21 mouse cellular contexts compared by ENCODE assay signal in genomic region chr8:89219156-89219555, GRCm38 (mm10).
DNase-seq lines count a peak whose midpoint lies in the region; ATAC-seq and TF ChIP-seq lines count a peak whose summit lies in the region.
"Had no signal": no experiment of that assay in that cellular context is flagged by ENCODE, and none has a peak within 500 bp of the region (broad histone marks: within the 10 kb centered on the region; RNA-seq: fewer than 3 reads in every experiment).

No protein-coding gene starts in this region.

- 0 out of 2 replicates have a peak, but pooled peaks cover 2% of the 10 kb centered on the region for H3K4me1 ChIP-seq in liver, adult 2 months (ENCODE audit: control insufficient read depth, insufficient read depth, low read length)
- H3K4me1 ChIP-seq in liver, postnatal 0 days (ENCODE audit: insufficient read depth) = peaks cover 8% of the 10 kb centered on the region
- H3K4me1 ChIP-seq in midbrain, embryonic 11.5 days (ENCODE audit: control insufficient read depth, insufficient read depth, low read length) = no peaks in the 10 kb centered on the region
- no peaks in the 10 kb centered on the region for H3K4me1 ChIP-seq in midbrain, embryonic 16.5 days (ENCODE audit: control insufficient read depth, insufficient read depth, low read length)

- WGBS in liver, adult 2 months = 46% methylated on average over 7 of the region's 7 CpGs
- 62% methylated on average over 7 of the region's 7 CpGs for WGBS in liver, postnatal 0 days (ENCODE audit: insufficient replicate concordance)
- WGBS in midbrain, embryonic 11.5 days = 88% methylated on average over 7 of the region's 7 CpGs
- WGBS in midbrain, embryonic 16.5 days = 92% methylated on average over 7 of the region's 7 CpGs

- H3K27ac ChIP-seq in liver, adult 2 months (replicated peaks; ENCODE audit: insufficient read depth, low read depth, low read length) = no peak overlapping the region
- no peak overlapping the region for H3K27ac ChIP-seq in liver, postnatal 0 days (ENCODE audit: low read depth)
- H3K27ac ChIP-seq in midbrain, embryonic 11.5 days (ENCODE audit: low read depth, low read length) = no peak overlapping the region
- H3K27ac ChIP-seq in midbrain, embryonic 16.5 days (ENCODE audit: low read length) = no peak overlapping the region

- TF ChIP-seq CTCF in liver, adult 2 months (IDR thresholded peaks at IDR 0.05; ENCODE audit: low read depth, low read length) = no peak
- TF ChIP-seq CTCF in liver, postnatal 0 days (IDR thresholded peaks at IDR 0.05; ENCODE audit: low read depth) = no peak

- no peaks in the 10 kb centered on the region for H3K36me3 ChIP-seq in liver, adult 2 months (ENCODE audit: control insufficient read depth, insufficient read depth, low read length)
- no peaks in the 10 kb centered on the region for H3K36me3 ChIP-seq in liver, postnatal 0 days (replicated peaks; ENCODE audit: insufficient read depth, low read length)
- no peaks in the 10 kb centered on the region for H3K36me3 ChIP-seq in midbrain, embryonic 11.5 days (ENCODE audit: control insufficient read depth, insufficient read depth, low read length)
- H3K36me3 ChIP-seq in midbrain, embryonic 16.5 days (ENCODE audit: control insufficient read depth, insufficient read depth, low read length) = no peaks in the 10 kb centered on the region
- H3K36me3 ChIP-seq: G1E had no signal

- H3K4me3 ChIP-seq in liver, adult 2 months (ENCODE audit: insufficient read depth, low read depth, low read length) = no peak overlapping the region
- H3K4me3 ChIP-seq in liver, postnatal 0 days (ENCODE audit: low read depth, low read length) = no peak overlapping the region
- H3K4me3 ChIP-seq in midbrain, embryonic 11.5 days (ENCODE audit: low read depth, low read length) = no peak overlapping the region
- no peak overlapping the region for H3K4me3 ChIP-seq in midbrain, embryonic 16.5 days (ENCODE audit: low read depth, low read length)

- no peaks in the 10 kb centered on the region for H3K79me2 ChIP-seq in liver, adult 2 months (ENCODE audit: control insufficient read depth, insufficient read depth, low read length)

- peak; percentile 60 for DNase-seq in heart, adult 11 months
- DNase-seq in heart, postnatal 10 days = no peak
- DNase-seq in liver, adult 2 months (ENCODE audit: extremely low read depth, low read depth, low spot score) = peak; percentile 57
- no peak for DNase-seq in liver, postnatal 0 days
- peak; percentile 54 for DNase-seq in midbrain, embryonic 11.5 days (ENCODE audit: low spot score, missing footprints)
- DNase-seq: adrenal gland, adult 2 months; adrenal gland, adult 8-10 months; adrenal gland, postnatal 10 days; adrenal gland, postnatal 14 days; adrenal gland, postnatal 25 days; adrenal gland, postnatal 36 days; B cell, adult 2 months; cerebellum, adult 11 months; cerebellum, adult 11-12 months; cerebellum, adult 18-20 months had no signal

- no peak for TF ChIP-seq POLR2A in liver, adult 2 months (IDR thresholded peaks at IDR 0.05; ENCODE audit: extremely low read depth, insufficient read depth, low read length)

- no peaks in the 10 kb centered on the region for H3K9me3 ChIP-seq in liver, postnatal 0 days (ENCODE audit: low read length)
- H3K9me3 ChIP-seq in midbrain, embryonic 11.5 days (ENCODE audit: control insufficient read depth, low read length) = no peaks in the 10 kb centered on the region
- H3K9me3 ChIP-seq in midbrain, embryonic 16.5 days (replicated peaks; ENCODE audit: control insufficient read depth, low read length, poor library complexity, severe bottlenecking) = no peaks in the 10 kb centered on the region

- H3K27me3 ChIP-seq in liver, adult 2 months (ENCODE audit: control insufficient read depth, insufficient read depth, low read length) = no peaks in the 10 kb centered on the region
- no peaks in the 10 kb centered on the region for H3K27me3 ChIP-seq in liver, postnatal 0 days (ENCODE audit: insufficient read depth, low read length)
- H3K27me3 ChIP-seq in midbrain, embryonic 11.5 days (ENCODE audit: control insufficient read depth, insufficient read depth, low read length) = no peaks in the 10 kb centered on the region
- H3K27me3 ChIP-seq in midbrain, embryonic 16.5 days (ENCODE audit: control insufficient read depth, insufficient read depth, low read depth, low read length) = no peaks in the 10 kb centered on the region
- H3K27me3 ChIP-seq: CH12.LX had no signal

- ATAC-seq in liver, postnatal 0 days = no peak
- ATAC-seq in midbrain, embryonic 11.5 days (ENCODE audit: low FRiP score) = no peak
- ATAC-seq in midbrain, embryonic 16.5 days = no peak
- ATAC-seq: activated CD4-positive, CD25-positive, alpha-beta regulatory T cell, adult 4 months; CD4-positive, CD25-positive, alpha-beta regulatory T cell, adult 4 months; Patski had no signal

- H3K9ac ChIP-seq in liver, adult 2 months (ENCODE audit: low read depth, low read length) = no peak overlapping the region
- H3K9ac ChIP-seq in liver, postnatal 0 days (replicated peaks) = no peak overlapping the region
- H3K9ac ChIP-seq in midbrain, embryonic 11.5 days (ENCODE audit: low read length) = no peak overlapping the region
- H3K9ac ChIP-seq in midbrain, embryonic 16.5 days (ENCODE audit: low read depth, low read length) = no peak overlapping the region

- no peak for TF ChIP-seq EP300 in liver, postnatal 0 days (IDR thresholded peaks at IDR 0.05; ENCODE audit: low read depth)

- intact Hi-C loops in heart, postnatal 10 days (cut with DNase I) = no loop called here

- H3K4me2 ChIP-seq in liver, postnatal 0 days (ENCODE audit: low read depth, low read length) = no peak overlapping the region
- no peak overlapping the region for H3K4me2 ChIP-seq in midbrain, embryonic 11.5 days
- no peak overlapping the region for H3K4me2 ChIP-seq in midbrain, embryonic 16.5 days (ENCODE audit: low read length)

Comparison
In these comparisons a context has a peak if more than half of its experiments do, and no peak if none do; other contexts are left out.
1. DNase-seq: peak in heart, adult 11 months (single experiment), liver, adult 2 months (single experiment) and midbrain, embryonic 11.5 days (single experiment); none in heart, postnatal 10 days (0 of 2) and liver, postnatal 0 days (single experiment).